Mouse (Mus musculus): ENCODE results near the gene Slc22a12.

DNA sequence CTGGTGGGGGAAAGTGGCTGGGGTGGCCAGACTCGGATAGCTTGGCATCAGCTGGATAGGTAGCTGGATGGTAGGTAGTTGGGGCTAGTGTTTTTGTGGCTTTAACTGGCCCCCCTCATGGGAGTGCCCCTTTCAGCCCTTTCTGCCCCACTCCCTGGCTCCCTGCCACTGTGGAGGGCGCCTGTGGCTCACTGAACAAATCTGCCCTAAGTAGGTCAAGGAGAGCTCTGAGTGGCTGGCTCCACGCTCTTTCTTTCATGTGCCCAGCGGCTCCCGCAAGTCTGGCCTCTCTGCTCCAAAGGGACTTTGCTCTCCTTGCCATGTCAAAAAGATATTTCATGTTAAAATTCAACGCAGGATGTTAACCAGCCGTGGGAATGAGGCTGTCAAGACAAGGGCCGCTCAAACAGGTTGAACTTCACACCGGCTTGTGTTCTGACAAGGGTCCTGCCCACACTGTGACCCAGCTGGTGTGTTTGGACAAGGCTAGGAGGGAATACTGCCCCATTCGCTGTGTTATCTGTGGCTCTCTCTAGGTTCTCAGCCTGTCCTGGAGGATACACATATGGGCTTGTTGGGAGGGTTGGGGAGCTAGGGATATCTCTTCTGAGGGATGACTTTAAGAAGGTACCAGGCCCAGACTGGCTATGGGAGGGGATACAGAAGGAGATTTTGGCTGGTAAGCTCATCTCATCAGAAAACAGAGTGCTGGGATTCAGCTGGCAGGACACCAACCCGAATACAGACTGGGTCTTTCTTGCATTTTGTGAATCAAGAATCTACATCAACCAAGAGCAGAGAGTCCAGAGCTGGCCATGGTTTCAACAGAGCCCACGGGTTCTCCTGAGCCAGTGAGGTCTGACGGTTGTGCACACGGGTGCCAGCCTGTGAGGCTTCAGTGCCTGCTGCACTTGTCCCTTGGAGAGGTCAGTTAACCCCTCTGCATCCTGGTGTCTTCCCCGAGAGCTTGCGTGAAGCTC, 5.9 kb upstream of the Slc22a12 start:
- no peak for TF ChIP-seq EP300 (IDR thresholded peaks at IDR 0.05)
- no peak for TF ChIP-seq CTCF (IDR thresholded peaks at IDR 0.05)

All from lung, postnatal 0 days (tissue).